Mouse (Mus musculus): Measurements from ENCODE around the gene Myt1l. TPM values are rescaled to one million over a fixed set of nuclear protein-coding genes. Genes with fewer than 3 reads are reported as not detected.
A peak's percentile ranks its signal among the peaks of the same experiment; 100 is the strongest.

Gene Myt1l
- polyA plus RNA-seq, 1 experiment = 369 TPM

DNA sequence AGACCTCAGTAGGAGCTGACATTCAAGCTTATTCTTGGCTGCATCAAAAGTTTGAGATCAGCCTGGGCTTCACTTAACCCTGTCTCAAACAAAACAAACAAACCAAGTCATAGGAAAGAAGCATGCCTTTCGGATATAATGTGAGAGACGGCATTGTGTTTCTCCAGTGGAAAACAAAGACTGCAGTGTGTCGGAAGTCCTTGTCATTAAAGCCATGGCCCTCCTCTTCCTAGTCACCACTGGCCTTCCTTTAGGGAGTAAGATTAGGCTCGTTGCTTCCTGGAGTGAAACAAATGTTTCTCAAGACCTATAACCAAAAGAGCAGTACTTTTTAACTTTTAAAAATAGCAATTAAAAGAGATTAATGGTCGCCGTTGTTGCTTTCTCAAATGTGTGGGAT is 422.9 kb downstream of the Myt1l start:
- peaks cover 20% of the 10 kb centered on the region for H3K4me1 ChIP-seq (ENCODE audit: control insufficient read depth, insufficient read depth, low read length)
- 34% methylated on average over 6 of the region's 6 CpGs for WGBS
- H3K4me3 ChIP-seq (ENCODE audit: insufficient read depth, low read depth, low read length) = no peak overlapping the region
- TF ChIP-seq POLR2A (IDR thresholded peaks at IDR 0.05; ENCODE audit: insufficient read depth, low read depth, low read length) (no peak), CTCF (IDR thresholded peaks at IDR 0.05; ENCODE audit: insufficient read depth, low read depth, low read length) (no peak)
- no peak overlapping the region for H3K27ac ChIP-seq (ENCODE audit: insufficient read depth, low read depth, low read length)

DNA sequence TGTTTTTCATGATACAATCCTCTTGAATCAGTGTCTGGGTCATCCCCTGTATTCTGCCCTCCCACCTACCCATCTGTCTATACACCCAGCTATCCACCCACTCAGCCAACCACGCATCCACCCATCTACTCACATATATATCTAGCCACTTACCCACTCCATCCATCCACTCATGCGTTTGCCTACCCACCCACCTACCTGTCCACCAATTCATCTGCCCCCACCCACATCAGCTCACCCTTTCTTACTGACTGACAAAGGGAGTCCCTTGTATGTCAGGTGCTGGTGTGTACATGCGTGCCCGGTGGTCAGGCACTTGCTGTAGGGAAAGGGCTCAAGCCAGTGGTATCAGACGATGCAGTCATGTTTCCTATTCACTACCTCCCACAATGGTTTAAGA is 423.3 kb downstream of the Myt1l start:
- TF ChIP-seq CTCF (IDR thresholded peaks at IDR 0.05; ENCODE audit: insufficient read depth, low read depth, low read length) (no peak), POLR2A (IDR thresholded peaks at IDR 0.05; ENCODE audit: insufficient read depth, low read depth, low read length) (no peak)
- H3K4me3 ChIP-seq (ENCODE audit: insufficient read depth, low read depth, low read length) = no peak overlapping the region
- no peak overlapping the region for H3K27ac ChIP-seq (ENCODE audit: insufficient read depth, low read depth, low read length)
- peaks cover 20% of the 10 kb centered on the region for H3K4me1 ChIP-seq (ENCODE audit: control insufficient read depth, insufficient read depth, low read length)
- WGBS = 76% methylated on average over 5 of the region's 5 CpGs

DNA sequence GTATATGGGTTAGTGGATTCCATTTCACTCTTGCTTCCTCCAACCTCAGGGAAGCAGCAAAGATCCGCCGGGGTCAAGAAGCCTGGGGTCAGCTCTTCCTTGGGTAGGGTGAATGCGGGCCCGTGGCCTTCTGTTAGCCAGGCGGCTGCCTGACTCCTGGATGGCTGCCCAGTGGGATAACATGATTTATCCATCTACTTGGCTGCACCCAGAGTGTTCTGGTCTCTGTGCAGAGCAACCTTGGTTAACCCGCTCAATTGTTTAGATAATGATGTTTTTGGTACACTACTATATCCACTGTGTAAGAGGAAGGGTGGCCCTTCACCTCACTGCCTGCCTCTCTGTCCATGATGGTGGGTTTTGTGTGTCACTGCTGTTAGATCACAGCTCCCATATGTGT is 423.9 kb downstream of the Myt1l start:
- no peak overlapping the region for H3K27ac ChIP-seq (ENCODE audit: insufficient read depth, low read depth, low read length)
- H3K4me1 ChIP-seq (ENCODE audit: control insufficient read depth, insufficient read depth, low read length) = peaks cover 26% of the 10 kb centered on the region
- WGBS = 78% methylated on average over 6 of the region's 6 CpGs
- TF ChIP-seq CTCF (IDR thresholded peaks at IDR 0.05; ENCODE audit: insufficient read depth, low read depth, low read length) = no peak
- TF ChIP-seq POLR2A (IDR thresholded peaks at IDR 0.05; ENCODE audit: insufficient read depth, low read depth, low read length) = no peak
- H3K4me3 ChIP-seq (ENCODE audit: insufficient read depth, low read depth, low read length) = no peak overlapping the region

DNA sequence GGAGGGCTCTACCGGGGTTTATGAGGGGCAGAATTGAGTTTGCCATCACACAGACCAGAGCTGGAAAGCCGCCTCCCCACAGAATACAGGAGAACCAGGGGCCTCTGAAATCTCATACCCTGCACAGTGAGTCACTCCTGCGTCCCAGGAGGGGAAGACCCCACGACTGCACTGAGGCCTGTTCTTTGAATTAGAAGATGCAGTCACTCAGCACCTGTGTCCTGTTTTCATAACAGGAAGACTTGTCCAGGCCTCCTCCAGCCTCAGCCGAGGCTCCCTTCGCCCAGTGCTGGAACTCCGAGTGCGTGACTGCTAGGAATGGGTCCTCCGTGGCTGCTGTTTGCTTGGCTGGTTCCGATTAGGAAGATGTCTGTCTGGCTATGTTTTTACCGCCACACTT is 425.8 kb downstream of the Myt1l start:
- no peak overlapping the region for H3K4me3 ChIP-seq (ENCODE audit: insufficient read depth, low read depth, low read length)
- H3K4me1 ChIP-seq (ENCODE audit: control insufficient read depth, insufficient read depth, low read length) = peaks cover 26% of the 10 kb centered on the region
- H3K27ac ChIP-seq (ENCODE audit: insufficient read depth, low read depth, low read length) = peak overlapping the region; percentile 42; the same call in 1 of the 2 replicates
- TF ChIP-seq POLR2A (IDR thresholded peaks at IDR 0.05; ENCODE audit: insufficient read depth, low read depth, low read length) (no peak), CTCF (IDR thresholded peaks at IDR 0.05; ENCODE audit: insufficient read depth, low read depth, low read length) (no peak)
- 38% methylated on average over 11 of the region's 11 CpGs for WGBS

DNA sequence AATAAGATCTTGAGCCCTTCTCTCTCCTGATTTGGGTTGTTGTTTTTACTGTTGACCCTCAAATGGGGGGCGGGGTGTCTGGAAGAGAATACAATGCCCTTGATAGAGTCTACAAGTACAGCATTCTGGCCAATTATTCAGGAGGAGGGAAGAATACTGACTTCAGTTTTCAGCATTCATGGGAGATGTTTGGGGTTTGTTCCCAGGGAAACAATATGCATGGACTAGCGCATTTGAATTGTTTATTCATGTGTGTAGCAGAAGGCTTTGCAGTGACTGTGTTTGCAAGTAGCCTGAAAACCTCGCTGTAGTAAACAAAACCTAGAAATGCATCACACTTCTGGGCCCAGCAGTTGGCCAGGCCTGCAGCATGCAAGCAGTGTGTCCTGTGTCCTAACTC is 426.3 kb downstream of the Myt1l start:
- 31% methylated on average over 3 of the region's 3 CpGs for WGBS
- H3K4me1 ChIP-seq (ENCODE audit: control insufficient read depth, insufficient read depth, low read length) = peaks cover 26% of the 10 kb centered on the region
- TF ChIP-seq POLR2A (IDR thresholded peaks at IDR 0.05; ENCODE audit: insufficient read depth, low read depth, low read length) (no peak), CTCF (IDR thresholded peaks at IDR 0.05; ENCODE audit: insufficient read depth, low read depth, low read length) (no peak)
- H3K27ac ChIP-seq (ENCODE audit: insufficient read depth, low read depth, low read length) = peak overlapping the region; percentile 46
- H3K4me3 ChIP-seq (ENCODE audit: insufficient read depth, low read depth, low read length) = no peak overlapping the region

DNA sequence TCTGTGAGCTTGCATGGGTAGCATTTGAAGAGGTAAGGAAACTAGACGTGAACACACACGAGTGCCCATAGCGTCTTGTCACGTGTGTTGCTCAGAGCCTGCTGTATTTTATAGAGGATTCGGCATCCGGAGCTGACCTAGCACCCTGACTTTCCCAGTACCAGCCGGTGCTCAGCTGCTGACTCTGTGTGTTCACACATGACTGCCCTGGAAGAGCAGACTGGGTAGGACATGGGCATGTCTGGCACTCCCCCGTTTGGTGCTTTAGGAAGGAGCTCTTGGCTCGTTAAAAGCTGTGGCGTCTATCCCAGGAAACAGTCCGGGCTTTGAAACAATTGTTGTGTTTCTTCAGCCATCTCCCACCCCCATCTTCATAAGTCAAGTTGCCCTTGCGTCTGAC is 428.8 kb downstream of the Myt1l start:
- H3K4me1 ChIP-seq (ENCODE audit: control insufficient read depth, insufficient read depth, low read length) = peaks cover 19% of the 10 kb centered on the region
- no peak overlapping the region for H3K4me3 ChIP-seq (ENCODE audit: insufficient read depth, low read depth, low read length)
- 51% methylated on average over 12 of the region's 12 CpGs for WGBS
- TF ChIP-seq CTCF (IDR thresholded peaks at IDR 0.05; ENCODE audit: insufficient read depth, low read depth, low read length) = no peak
- TF ChIP-seq POLR2A (IDR thresholded peaks at IDR 0.05; ENCODE audit: insufficient read depth, low read depth, low read length) = no peak
- no peak overlapping the region for H3K27ac ChIP-seq (ENCODE audit: insufficient read depth, low read depth, low read length)

DNA sequence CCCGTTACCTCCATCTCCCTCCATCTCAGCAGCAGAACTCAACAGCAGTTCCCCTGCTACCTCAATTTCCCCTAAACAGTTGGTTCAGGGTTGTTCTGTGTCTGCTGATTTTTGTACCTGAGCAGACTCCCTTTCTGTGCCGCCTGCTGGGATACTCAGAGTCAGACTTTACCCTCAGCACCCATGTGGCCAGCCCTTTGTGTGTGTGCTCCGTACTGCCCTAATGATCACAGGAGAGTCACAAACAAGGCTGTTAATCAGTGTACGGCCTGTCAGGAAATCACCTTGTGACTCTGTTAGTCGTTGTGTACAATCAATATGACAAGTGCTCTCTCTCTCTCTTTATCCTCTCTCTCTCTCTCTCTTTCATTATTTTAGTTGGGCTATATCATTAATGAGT is 430.5 kb downstream of the Myt1l start:
- Histone ChIP-seq H3K4me3 (ENCODE audit: insufficient read depth, low read depth, low read length) (no peak overlapping the region), H3K4me1 (ENCODE audit: control insufficient read depth, insufficient read depth, low read length) (peaks cover 14% of the 10 kb centered on the region), H3K27ac (ENCODE audit: insufficient read depth, low read depth, low read length) (no peak overlapping the region)
- WGBS = 92% methylated on average over 5 of the region's 5 CpGs
- TF ChIP-seq POLR2A (IDR thresholded peaks at IDR 0.05; ENCODE audit: insufficient read depth, low read depth, low read length) (no peak), CTCF (IDR thresholded peaks at IDR 0.05; ENCODE audit: insufficient read depth, low read depth, low read length) (no peak)

DNA sequence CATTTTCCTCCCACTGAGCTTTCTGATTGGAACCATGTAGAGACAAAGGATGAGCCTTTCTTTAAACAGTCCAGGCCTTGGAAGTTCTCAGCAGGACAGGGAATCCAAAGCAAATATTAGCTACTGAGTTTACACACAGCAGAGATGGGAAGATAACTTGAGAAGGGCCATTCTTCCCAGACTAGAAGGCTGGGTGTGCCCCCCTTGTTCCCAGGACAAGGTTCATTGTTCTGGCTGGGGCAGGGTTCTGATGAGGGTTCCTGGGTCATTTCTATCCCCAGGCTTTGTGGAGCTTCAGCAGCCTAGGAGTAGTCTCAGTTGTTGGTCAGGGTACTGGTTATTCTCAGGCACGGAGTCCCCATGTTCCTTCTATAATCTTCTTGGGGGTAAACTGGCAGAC is 432.9 kb downstream of the Myt1l start:
- WGBS = 85% methylated on average over 1 of the region's 1 CpGs
- Histone ChIP-seq H3K27ac (ENCODE audit: insufficient read depth, low read depth, low read length) (no peak overlapping the region), H3K4me1 (ENCODE audit: control insufficient read depth, insufficient read depth, low read length) (peaks cover 6% of the 10 kb centered on the region; the same call in 1 of the 2 replicates), H3K4me3 (ENCODE audit: insufficient read depth, low read depth, low read length) (no peak overlapping the region)
- TF ChIP-seq POLR2A (IDR thresholded peaks at IDR 0.05; ENCODE audit: insufficient read depth, low read depth, low read length) = no peak
- no peak for TF ChIP-seq CTCF (IDR thresholded peaks at IDR 0.05; ENCODE audit: insufficient read depth, low read depth, low read length)

DNA sequence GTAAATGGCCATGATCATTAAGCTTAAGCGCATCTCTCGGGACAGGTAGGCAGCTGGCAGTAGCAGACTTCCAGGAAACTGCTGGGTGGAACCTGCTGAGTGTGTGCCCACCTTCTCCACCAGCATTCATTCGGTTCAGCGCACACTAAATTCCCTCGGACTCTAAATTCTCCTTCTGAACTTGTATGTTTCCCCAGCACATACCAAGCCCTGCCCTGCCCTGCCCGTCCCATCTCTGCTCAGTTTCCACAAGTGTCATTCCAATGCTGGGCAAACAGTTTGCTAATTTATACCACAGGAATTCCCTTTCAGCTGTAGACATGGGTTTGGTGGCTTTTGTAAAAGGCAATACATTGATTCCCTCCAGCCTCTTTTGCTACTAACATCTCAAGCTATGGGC is 436.8 kb downstream of the Myt1l start:
- Histone ChIP-seq H3K27ac (ENCODE audit: insufficient read depth, low read depth, low read length) (no peak overlapping the region), H3K4me3 (ENCODE audit: insufficient read depth, low read depth, low read length) (no peak overlapping the region), H3K4me1 (ENCODE audit: control insufficient read depth, insufficient read depth, low read length) (no peaks in the 10 kb centered on the region)
- TF ChIP-seq CTCF (IDR thresholded peaks at IDR 0.05; ENCODE audit: insufficient read depth, low read depth, low read length) = no peak
- TF ChIP-seq POLR2A (IDR thresholded peaks at IDR 0.05; ENCODE audit: insufficient read depth, low read depth, low read length) = no peak
- WGBS = 91% methylated on average over 6 of the region's 6 CpGs
